10 mouse cellular contexts compared by ENCODE assay signal in the genomic region with DNA sequence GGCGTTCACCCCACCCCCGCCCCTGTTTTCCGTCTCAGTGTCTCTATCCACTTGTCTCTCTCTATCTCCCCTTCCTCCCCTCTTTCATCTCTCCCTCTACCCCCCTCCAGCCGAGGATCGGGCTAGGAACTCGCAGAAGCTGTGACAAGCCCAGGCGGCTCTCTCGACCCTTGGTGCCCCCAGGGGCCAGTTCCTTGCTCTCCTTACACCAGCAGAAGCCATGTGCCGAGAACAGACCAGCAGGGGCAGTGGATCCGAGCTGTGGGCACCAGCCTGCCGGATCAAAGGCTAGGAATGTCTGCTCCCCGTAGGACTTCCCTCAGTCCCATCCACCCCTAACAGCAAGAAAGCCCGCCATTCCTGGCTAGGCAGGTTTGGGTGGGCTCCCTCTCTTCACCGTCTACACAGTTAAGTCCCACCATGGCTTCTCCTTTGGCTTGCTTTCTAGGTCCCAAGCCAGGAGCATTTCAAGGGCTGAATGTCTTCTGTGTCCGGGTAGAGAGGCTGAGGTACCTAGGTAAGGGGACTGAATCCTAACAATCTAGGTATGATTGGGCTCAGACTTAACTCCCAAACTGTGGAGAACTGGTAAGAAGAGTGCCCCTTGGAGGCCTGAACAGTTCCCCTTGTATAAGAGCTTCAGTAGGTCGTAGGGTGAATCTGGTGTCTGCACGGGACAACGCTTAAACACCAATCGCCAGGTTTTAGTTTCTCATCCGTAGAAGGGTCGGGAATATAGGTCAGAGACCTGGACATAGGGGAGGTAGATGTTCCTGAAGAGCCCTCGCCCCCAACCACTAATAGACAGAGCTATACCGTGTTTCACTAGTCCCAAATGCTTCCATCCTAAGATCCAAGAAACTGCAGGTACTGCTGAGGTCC. TPM values are rescaled to one million over a fixed set of nuclear protein-coding genes. Genes with fewer than 3 reads are reported as not detected.
DNase-seq lines count a peak whose midpoint lies in the region; ATAC-seq and TF ChIP-seq lines count a peak whose summit lies in the region.
"Had no signal": no experiment of that assay in that cellular context is flagged by ENCODE, and none has a peak within 500 bp of the region (broad histone marks: within the 10 kb centered on the region; RNA-seq: fewer than 3 reads in every experiment).

No protein-coding gene starts in this region.

- 1% methylated on average over 23 of the region's 23 CpGs for WGBS in kidney, postnatal 0 days
- WGBS in kidney, adult 2 months: 3% methylated on average over 23 of the region's 23 CpGs
- WGBS in forebrain, embryonic 10.5 days: under 1% methylated on average over 23 of the region's 23 CpGs
- under 1% methylated on average over 23 of the region's 23 CpGs for WGBS in limb, embryonic 12.5 days
- WGBS in small intestine, adult 2 months: 4% methylated on average over 23 of the region's 23 CpGs

- peak overlapping the region; percentile 24; the same call in 1 of the 2 replicates for H3K4me3 ChIP-seq in kidney, postnatal 0 days (replicated peaks; ENCODE audit: low read depth, low read length)
- no peak overlapping the region for H3K4me3 ChIP-seq in kidney, adult 2 months (ENCODE audit: insufficient read depth, low read depth, low read length)
- H3K4me3 ChIP-seq in forebrain, embryonic 10.5 days: peak overlapping the region; percentile 56
- peak overlapping the region; percentile 35 for H3K4me3 ChIP-seq in limb, embryonic 12.5 days (replicated peaks)
- peak overlapping the region; percentile 58 for H3K4me3 ChIP-seq in small intestine, adult 2 months (ENCODE audit: low read depth, low read length)
- H3K4me3 ChIP-seq: erythroblast, embryonic 14.5 days had no signal

- H3K4me2 ChIP-seq in kidney, postnatal 0 days (ENCODE audit: low read length): peak overlapping the region; percentile 45; the same call in 1 of the 2 replicates
- peak overlapping the region; percentile 56 for H3K4me2 ChIP-seq in limb, embryonic 12.5 days

- H3K27ac ChIP-seq in kidney, postnatal 0 days: no peak overlapping the region
- H3K27ac ChIP-seq in kidney, adult 2 months (ENCODE audit: insufficient read depth, low read depth, low read length): no peak overlapping the region
- peak overlapping the region; percentile 77; the same call in 1 of the 2 replicates for H3K27ac ChIP-seq in forebrain, embryonic 10.5 days
- H3K27ac ChIP-seq in limb, embryonic 12.5 days: no peak overlapping the region
- H3K27ac ChIP-seq in small intestine, adult 2 months (ENCODE audit: insufficient read depth, low read depth, low read length): no peak overlapping the region

- H3K4me1 ChIP-seq in kidney, postnatal 0 days (replicated peaks; ENCODE audit: insufficient read depth, low read length): no peaks in the 10 kb centered on the region; the same call in 1 of the 2 replicates
- H3K4me1 ChIP-seq in kidney, adult 2 months (ENCODE audit: control insufficient read depth, insufficient read depth, low read length): no peaks in the 10 kb centered on the region
- peaks cover 55% of the 10 kb centered on the region for H3K4me1 ChIP-seq in forebrain, embryonic 10.5 days
- H3K4me1 ChIP-seq in limb, embryonic 12.5 days (replicated peaks): peaks cover 25% of the 10 kb centered on the region
- peaks cover 5% of the 10 kb centered on the region; the same call in 1 of the 2 replicates for H3K4me1 ChIP-seq in small intestine, adult 2 months (ENCODE audit: control insufficient read depth, insufficient read depth, insufficient read length, low read length)

- no peak for TF ChIP-seq CTCF in kidney, postnatal 0 days (IDR thresholded peaks at IDR 0.05; ENCODE audit: low read depth)
- TF ChIP-seq CTCF in kidney, adult 2 months (conservative IDR thresholded peaks at IDR 0.05; ENCODE audit: insufficient read depth, insufficient read length, low read depth, low read length): no peak
- TF ChIP-seq CTCF in small intestine, adult 2 months (IDR thresholded peaks at IDR 0.05; ENCODE audit: extremely low read depth, insufficient read length, insufficient replicate concordance, low read depth, low read length): no peak

- H3K36me3 ChIP-seq in kidney, postnatal 0 days (ENCODE audit: insufficient read depth, low read length): no peaks in the 10 kb centered on the region
- H3K36me3 ChIP-seq in kidney, adult 2 months (ENCODE audit: control insufficient read depth, insufficient read depth, low read length): no peaks in the 10 kb centered on the region
- H3K36me3 ChIP-seq in forebrain, embryonic 10.5 days (replicated peaks): no peaks in the 10 kb centered on the region
- no peaks in the 10 kb centered on the region for H3K36me3 ChIP-seq in limb, embryonic 12.5 days
- no peaks in the 10 kb centered on the region for H3K36me3 ChIP-seq in small intestine, adult 2 months (ENCODE audit: control insufficient read depth, insufficient read depth, low read length)

- DNase-seq in kidney, postnatal 0 days (ENCODE audit: low spot score): no peak
- DNase-seq in kidney, adult 2 months: no peak
- peak; percentile 38 for DNase-seq in forebrain, embryonic 10.5 days (ENCODE audit: extremely low spot score, low spot score)
- no peak for DNase-seq in spleen, adult 18-20 months
- DNase-seq in adrenal gland, adult 2 months: no peak
- DNase-seq in cerebellum, postnatal 36 days: no peak

- no peak for ATAC-seq in kidney, postnatal 0 days (replicated peaks; ENCODE audit: low FRiP score, low read depth)
- ATAC-seq in limb, embryonic 12.5 days (ENCODE audit: insufficient number of reproducible peaks, insufficient read depth, low FRiP score, low TSS enrichment, low read depth): no peak

- H3K27me3 ChIP-seq in kidney, postnatal 0 days (ENCODE audit: insufficient read depth, low read length): peaks cover 80% of the 10 kb centered on the region
- no peaks in the 10 kb centered on the region; the same call in 1 of the 2 replicates for H3K27me3 ChIP-seq in kidney, adult 2 months (replicated peaks; ENCODE audit: control insufficient read depth, insufficient read depth, low read length)
- peaks cover 100% of the 10 kb centered on the region for H3K27me3 ChIP-seq in forebrain, embryonic 10.5 days (ENCODE audit: poor library complexity, severe bottlenecking)
- peaks cover 99% of the 10 kb centered on the region for H3K27me3 ChIP-seq in limb, embryonic 12.5 days
- peaks cover 32% of the 10 kb centered on the region for H3K27me3 ChIP-seq in small intestine, adult 2 months (ENCODE audit: control insufficient read depth, insufficient read depth, low read length)

- no peak for TF ChIP-seq POLR2A in kidney, adult 2 months (IDR thresholded peaks at IDR 0.05; ENCODE audit: low read depth, low read length)
- no peak for TF ChIP-seq POLR2A in small intestine, adult 2 months (IDR thresholded peaks at IDR 0.05; ENCODE audit: low read depth, low read length)

- H3K9ac ChIP-seq in kidney, postnatal 0 days (ENCODE audit: low read depth, low read length): no peak overlapping the region
- H3K9ac ChIP-seq in limb, embryonic 12.5 days (replicated peaks): peak overlapping the region; percentile 31; the same call in 1 of the 2 replicates

- no peaks in the 10 kb centered on the region for H3K9me3 ChIP-seq in kidney, postnatal 0 days (replicated peaks; ENCODE audit: low read length)
- no peaks in the 10 kb centered on the region for H3K9me3 ChIP-seq in forebrain, embryonic 10.5 days
- no peaks in the 10 kb centered on the region for H3K9me3 ChIP-seq in limb, embryonic 12.5 days

RNA-seq across cellular contexts. Expression of a gene that starts 1.2 kb away (rescaled TPM):
- polyA plus RNA-seq in kidney, postnatal 0 days (2015; fragmentation: Nextera tagmentation; extraction: Ambion mirVana): 0.05 and 0.06 TPM in 2 replicates
- not detected in 2 replicates for polyA plus RNA-seq in kidney, adult 2 months (2012; rRNA removed)
- 2.1 and 4.2 TPM in 2 replicates for polyA plus RNA-seq in forebrain, embryonic 10.5 days (2016; fragmentation: Nextera tagmentation; extraction: Ambion mirVana)
- 8.0 and 9.8 TPM in 2 replicates for polyA plus RNA-seq in limb, embryonic 12.5 days (2016; fragmentation: Nextera tagmentation; extraction: Ambion mirVana)
- polyA plus RNA-seq in small intestine, adult 2 months (2012; rRNA removed): 1.1 and 4.8 TPM in 2 replicates
- under 1 TPM in 1 of 2 experiments, not detected in 1; 0.17 TPM for total RNA-seq in adrenal gland, adult 2 months (2021)
- polyA plus RNA-seq in adrenal gland, adult 2 months (2012; rRNA removed): not detected in 2 replicates
- total RNA-seq: neutrophil, adult 5-6 weeks had no signal
- polyA plus RNA-seq: erythroblast, embryonic 14.5 days had no signal

RNA-seq across cellular contexts. Expression of a gene that starts 23.1 kb away (rescaled TPM):
- polyA plus RNA-seq in kidney, postnatal 0 days (2015; fragmentation: Nextera tagmentation; extraction: Ambion mirVana): 10.4 and 12.5 TPM in 2 replicates
- 2.7 and 3.5 TPM in 2 replicates for polyA plus RNA-seq in kidney, adult 2 months (2012; rRNA removed)
- 0.99 and 1.4 TPM in 2 replicates for polyA plus RNA-seq in forebrain, embryonic 10.5 days (2016; fragmentation: Nextera tagmentation; extraction: Ambion mirVana)
- 1.5 and 1.9 TPM in 2 replicates for polyA plus RNA-seq in limb, embryonic 12.5 days (2016; fragmentation: Nextera tagmentation; extraction: Ambion mirVana)
- 0.04 and 0.10 TPM in 2 replicates for polyA plus RNA-seq in small intestine, adult 2 months (2012; rRNA removed)
- under 1 TPM; 0.09 to 0.45 TPM for total RNA-seq in adrenal gland, adult 2 months (2021)
- 0.40 and 0.47 TPM in 2 replicates for polyA plus RNA-seq in adrenal gland, adult 2 months (2012; rRNA removed)
- total RNA-seq: neutrophil, adult 5-6 weeks had no signal
- polyA plus RNA-seq: erythroblast, embryonic 14.5 days had no signal
